Mouse (Mus musculus) CD4-positive, CD25-positive, alpha-beta regulatory T cell, adult 2 months (primary cell): ENCODE results near the gene Fap.

Experiments used
- DNase-seq: peaks from one replicate; pipeline ENCODE4 v3.0.0-alpha.2; 2012; ENCODE audit warnings: low read depth, low spot score

Fap gene

GRCm38 (mm10) chr2:62573753-62574159 lies at the start of gene Fap:
Gene Fap (minus strand): TSS chr2:62574075.
- no peak for DNase-seq

GRCm38 (mm10) chr2:62623024-62623441 lies 49.2 kb upstream of the Fap start:
- DNase-seq = no peak

- DNase-seq = no peak
Observed at GRCm38 (mm10) chr2:62619679-62620078, 45.8 kb upstream of the Fap start.

GRCm38 (mm10) chr2:62618934-62619341 lies 45.1 kb upstream of the Fap start:
- DNase-seq = no peak

GRCm38 (mm10) chr2:62613133-62613532 lies 39.3 kb upstream of the Fap start:
- no peak for DNase-seq

- DNase-seq = no peak
Observed at GRCm38 (mm10) chr2:62606205-62606604, 32.3 kb upstream of the Fap start.

- DNase-seq = no peak
Observed at GRCm38 (mm10) chr2:62603530-62603929, 29.7 kb upstream of the Fap start.

GRCm38 (mm10) chr2:62596586-62596985 lies 22.7 kb upstream of the Fap start:
- DNase-seq = no peak

GRCm38 (mm10) chr2:62594491-62594890 lies 20.6 kb upstream of the Fap start:
- DNase-seq = no peak

- DNase-seq = no peak
Observed at GRCm38 (mm10) chr2:62591555-62591954, 17.7 kb upstream of the Fap start.

GRCm38 (mm10) chr2:62589333-62589732 lies 15.5 kb upstream of the Fap start:
- DNase-seq = no peak

- no peak for DNase-seq
Observed at GRCm38 (mm10) chr2:62585769-62586168, 11.9 kb upstream of the Fap start.

- DNase-seq = no peak
Observed at GRCm38 (mm10) chr2:62574962-62575361, 1.1 kb upstream of the Fap start.

- no peak for DNase-seq
Observed at GRCm38 (mm10) chr2:62574250-62574649, 375 bp upstream of the Fap start.

- DNase-seq = no peak
Observed at GRCm38 (mm10) chr2:62573099-62573752, 649 bp downstream of the Fap start.

GRCm38 (mm10) chr2:62564687-62565086 lies 9.2 kb downstream of the Fap start:
- DNase-seq = no peak

- DNase-seq = no peak
Observed at GRCm38 (mm10) chr2:62562661-62563485, 11.0 kb downstream of the Fap start.

- DNase-seq = peak; percentile 37
Observed at GRCm38 (mm10) chr2:62557417-62557816, 16.5 kb downstream of the Fap start.

- no peak for DNase-seq
Observed at GRCm38 (mm10) chr2:62556349-62556748, 17.5 kb downstream of the Fap start.

GRCm38 (mm10) chr2:62549659-62550058 lies 24.2 kb downstream of the Fap start:
- DNase-seq = no peak

- no peak for DNase-seq
Observed at GRCm38 (mm10) chr2:62549131-62549530, 24.7 kb downstream of the Fap start.

- DNase-seq = no peak
Observed at GRCm38 (mm10) chr2:62548104-62548503, 25.8 kb downstream of the Fap start.

- DNase-seq = no peak
Observed at GRCm38 (mm10) chr2:62535483-62535882, 38.4 kb downstream of the Fap start.
